ENCODE assay signal across 13 mouse cellular contexts in genomic region chr11:120615606-120616203, GRCm38 (mm10). TPM values are rescaled to one million over a fixed set of nuclear protein-coding genes. Genes with fewer than 3 reads are reported as not detected.
DNase-seq lines count a peak whose midpoint lies in the region; ATAC-seq and TF ChIP-seq lines count a peak whose summit lies in the region.
"Had no signal": no experiment of that assay in that cellular context is flagged by ENCODE, and none has a peak within 500 bp of the region (broad histone marks: within the 10 kb centered on the region; RNA-seq: fewer than 3 reads in every experiment).

No protein-coding gene starts in this region.

- peaks cover 87% of the 10 kb centered on the region for H3K36me3 ChIP-seq in erythroblast, embryonic 14.5 days (ENCODE audit: control insufficient read depth)
- H3K36me3 ChIP-seq in midbrain, embryonic 13.5 days, result peaks cover 72% of the 10 kb centered on the region
- H3K36me3 ChIP-seq in midbrain, embryonic 15.5 days (replicated peaks), result peaks cover 23% of the 10 kb centered on the region
- H3K36me3 ChIP-seq in intestine, postnatal 0 days (ENCODE audit: control insufficient read depth, insufficient read depth), result peaks cover 67% of the 10 kb centered on the region
- H3K36me3 ChIP-seq in neural tube, embryonic 15.5 days, result peaks cover 61% of the 10 kb centered on the region

- DNase-seq in adipocyte (ENCODE audit: low spot score), result no peak
- no peak for DNase-seq in embryo, embryonic 9.5 days (ENCODE audit: extremely low spot score)
- DNase-seq: heart, adult 2 months; kidney, adult 18-20 months had no signal

- no peak overlapping the region for H3K27ac ChIP-seq in midbrain, embryonic 13.5 days
- H3K27ac ChIP-seq in midbrain, embryonic 15.5 days, result no peak overlapping the region
- peak overlapping the region; percentile 98 for H3K27ac ChIP-seq in intestine, postnatal 0 days (ENCODE audit: low read depth, low read length)
- H3K27ac ChIP-seq in neural tube, embryonic 15.5 days (replicated peaks), result no peak overlapping the region
- H3K27ac ChIP-seq: embryonic facial prominence, embryonic 15.5 days; heart, adult 2 months; left cerebral cortex, adult 2 months had no signal

- TF ChIP-seq CTCF in intestine, postnatal 0 days (IDR thresholded peaks at IDR 0.05; ENCODE audit: low read depth), result no peak

- ATAC-seq in erythroblast, adult 5-6 weeks (replicated peaks; ENCODE audit: low FRiP score, poor library complexity, severe bottlenecking), result no peak
- no peak for ATAC-seq in midbrain, embryonic 13.5 days
- ATAC-seq in midbrain, embryonic 15.5 days (replicated peaks), result no peak
- peak; percentile 25 for ATAC-seq in intestine, postnatal 0 days
- ATAC-seq in neural tube, embryonic 15.5 days (ENCODE audit: low FRiP score), result no peak

- no peak overlapping the region; the same call in 1 of the 2 replicates for H3K9ac ChIP-seq in midbrain, embryonic 13.5 days (replicated peaks)
- no peak overlapping the region for H3K9ac ChIP-seq in midbrain, embryonic 15.5 days
- H3K9ac ChIP-seq in intestine, postnatal 0 days (ENCODE audit: low read depth, low read length), result peak overlapping the region; percentile 45
- no peak overlapping the region for H3K9ac ChIP-seq in neural tube, embryonic 15.5 days (replicated peaks)
- H3K9ac ChIP-seq: embryonic facial prominence, embryonic 15.5 days had no signal

- H3K4me1 ChIP-seq in erythroblast, embryonic 14.5 days (ENCODE audit: control insufficient read depth), result peaks cover 52% of the 10 kb centered on the region
- peaks cover 26% of the 10 kb centered on the region for H3K4me1 ChIP-seq in midbrain, embryonic 13.5 days (replicated peaks)
- H3K4me1 ChIP-seq in midbrain, embryonic 15.5 days, result peaks cover 24% of the 10 kb centered on the region
- peaks cover 6% of the 10 kb centered on the region; the same call in 1 of the 2 replicates for H3K4me1 ChIP-seq in intestine, postnatal 0 days (replicated peaks; ENCODE audit: control insufficient read depth, insufficient read depth, low read length)
- H3K4me1 ChIP-seq in neural tube, embryonic 15.5 days, result peaks cover 27% of the 10 kb centered on the region

- 0 out of 2 replicates have a peak overlapping the region, but pooled peaks have one; percentile 71 for H3K4me2 ChIP-seq in midbrain, embryonic 13.5 days (replicated peaks)
- H3K4me2 ChIP-seq in midbrain, embryonic 15.5 days, result no peak overlapping the region
- H3K4me2 ChIP-seq in intestine, postnatal 0 days (replicated peaks; ENCODE audit: low read depth), result peak overlapping the region; percentile 84
- H3K4me2 ChIP-seq in neural tube, embryonic 15.5 days, result peak overlapping the region; percentile 82

- H3K4me3 ChIP-seq in erythroblast, embryonic 14.5 days (replicated peaks), result peak overlapping the region; percentile 3
- no peak overlapping the region for H3K4me3 ChIP-seq in midbrain, embryonic 13.5 days (replicated peaks)
- no peak overlapping the region for H3K4me3 ChIP-seq in midbrain, embryonic 15.5 days
- 0 out of 2 replicates have a peak overlapping the region, but pooled peaks have one; percentile 20 for H3K4me3 ChIP-seq in intestine, postnatal 0 days (ENCODE audit: low read depth, low read length)
- no peak overlapping the region for H3K4me3 ChIP-seq in neural tube, embryonic 15.5 days (replicated peaks)
- H3K4me3 ChIP-seq: heart, adult 2 months had no signal

- H3K9me3 ChIP-seq in erythroblast, embryonic 14.5 days (ENCODE audit: control insufficient read depth, low read length), result no peaks in the 10 kb centered on the region
- no peaks in the 10 kb centered on the region for H3K9me3 ChIP-seq in midbrain, embryonic 13.5 days
- no peaks in the 10 kb centered on the region for H3K9me3 ChIP-seq in midbrain, embryonic 15.5 days
- H3K9me3 ChIP-seq in intestine, postnatal 0 days (ENCODE audit: control insufficient read depth), result no peaks in the 10 kb centered on the region
- H3K9me3 ChIP-seq in neural tube, embryonic 15.5 days (replicated peaks), result no peaks in the 10 kb centered on the region
- H3K9me3 ChIP-seq: embryonic facial prominence, embryonic 15.5 days had no signal

- 90% methylated on average over 11 of the region's 11 CpGs for WGBS in midbrain, embryonic 13.5 days
- WGBS in midbrain, embryonic 15.5 days, result 89% methylated on average over 11 of the region's 11 CpGs
- 58% methylated on average over 11 of the region's 11 CpGs for WGBS in intestine, postnatal 0 days
- WGBS in neural tube, embryonic 15.5 days, result 92% methylated on average over 11 of the region's 11 CpGs

- H3K27me3 ChIP-seq in erythroblast, embryonic 14.5 days (ENCODE audit: control insufficient read depth), result no peaks in the 10 kb centered on the region
- no peaks in the 10 kb centered on the region for H3K27me3 ChIP-seq in midbrain, embryonic 13.5 days
- H3K27me3 ChIP-seq in midbrain, embryonic 15.5 days (replicated peaks), result no peaks in the 10 kb centered on the region
- no peaks in the 10 kb centered on the region for H3K27me3 ChIP-seq in intestine, postnatal 0 days (replicated peaks; ENCODE audit: control insufficient read depth, insufficient read depth, low read length)
- no peaks in the 10 kb centered on the region for H3K27me3 ChIP-seq in neural tube, embryonic 15.5 days (replicated peaks)
- H3K27me3 ChIP-seq: embryonic facial prominence, embryonic 15.5 days had no signal

RNA-seq across cellular contexts. Expression of gene Pcyt2, which starts 2.0 kb away (rescaled TPM):
- 9.6 and 12.2 TPM in 2 replicates for polyA plus RNA-seq in erythroblast, embryonic 14.5 days (2012)
- total RNA-seq in erythroblast, adult 5-6 weeks (2015; ENCODE audit: low replicate concordance), result 7.7 and 20.7 TPM in 2 replicates
- total RNA-seq in erythroblast, adult 5-6 weeks (2017; ENCODE audit: low replicate concordance), result 19.8 and 39.8 TPM in 2 replicates
- 167 TPM in 2 replicates for polyA plus RNA-seq in midbrain, embryonic 13.5 days (2015; fragmentation: Nextera tagmentation; extraction: Ambion mirVana)
- polyA plus RNA-seq in midbrain, embryonic 15.5 days (2015; fragmentation: Nextera tagmentation; extraction: Ambion mirVana), result 222 and 233 TPM in 2 replicates
- polyA plus RNA-seq in intestine, postnatal 0 days (2015; fragmentation: Nextera tagmentation; extraction: Ambion mirVana), result 320 and 378 TPM in 2 replicates
- polyA plus RNA-seq in neural tube, embryonic 15.5 days (2015; fragmentation: Nextera tagmentation; extraction: Ambion mirVana), result 224 and 248 TPM in 2 replicates

RNA-seq across cellular contexts. Expression of gene Npb, which starts 7.4 kb away (rescaled TPM):
- polyA plus RNA-seq in erythroblast, embryonic 14.5 days (2012), result 0.46 TPM in 1 of 2 replicates, not detected in the other
- not detected in 2 replicates for total RNA-seq in erythroblast, adult 5-6 weeks (2015; ENCODE audit: low replicate concordance)
- total RNA-seq in erythroblast, adult 5-6 weeks (2017; ENCODE audit: low replicate concordance), result not detected in 2 replicates
- 0.54 and 0.95 TPM in 2 replicates for polyA plus RNA-seq in midbrain, embryonic 13.5 days (2015; fragmentation: Nextera tagmentation; extraction: Ambion mirVana)
- polyA plus RNA-seq in midbrain, embryonic 15.5 days (2015; fragmentation: Nextera tagmentation; extraction: Ambion mirVana), result 0.59 and 1.3 TPM in 2 replicates
- polyA plus RNA-seq in intestine, postnatal 0 days (2015; fragmentation: Nextera tagmentation; extraction: Ambion mirVana), result 3.4 and 3.5 TPM in 2 replicates
- polyA plus RNA-seq in neural tube, embryonic 15.5 days (2015; fragmentation: Nextera tagmentation; extraction: Ambion mirVana), result 0.86 and 3.2 TPM in 2 replicates
- total RNA-seq: heart, adult 2 months had no signal
- polyA plus RNA-seq: C2C12; heart, adult 2 months had no signal

RNA-seq across cellular contexts. Expression of gene Sirt7, which starts 9.3 kb away (rescaled TPM):
- 19.3 and 22.9 TPM in 2 replicates for polyA plus RNA-seq in erythroblast, embryonic 14.5 days (2012)
- total RNA-seq in erythroblast, adult 5-6 weeks (2015; ENCODE audit: low replicate concordance), result 21.9 and 26.1 TPM in 2 replicates
- 48.8 and 52.1 TPM in 2 replicates for total RNA-seq in erythroblast, adult 5-6 weeks (2017; ENCODE audit: low replicate concordance)
- 42.7 and 51.3 TPM in 2 replicates for polyA plus RNA-seq in midbrain, embryonic 13.5 days (2015; fragmentation: Nextera tagmentation; extraction: Ambion mirVana)
- polyA plus RNA-seq in midbrain, embryonic 15.5 days (2015; fragmentation: Nextera tagmentation; extraction: Ambion mirVana), result 45.8 and 48.2 TPM in 2 replicates
- 73.1 and 77.7 TPM in 2 replicates for polyA plus RNA-seq in intestine, postnatal 0 days (2015; fragmentation: Nextera tagmentation; extraction: Ambion mirVana)
- polyA plus RNA-seq in neural tube, embryonic 15.5 days (2015; fragmentation: Nextera tagmentation; extraction: Ambion mirVana), result 43.2 and 45.1 TPM in 2 replicates

RNA-seq across cellular contexts. Expression of gene Anapc11, which starts 17.5 kb away (rescaled TPM):
- 12.9 and 19.1 TPM in 2 replicates for polyA plus RNA-seq in erythroblast, embryonic 14.5 days (2012)
- 15.0 and 16.9 TPM in 2 replicates for total RNA-seq in erythroblast, adult 5-6 weeks (2015; ENCODE audit: low replicate concordance)
- 0.56 and 6.5 TPM in 2 replicates for total RNA-seq in erythroblast, adult 5-6 weeks (2017; ENCODE audit: low replicate concordance)
- polyA plus RNA-seq in midbrain, embryonic 13.5 days (2015; fragmentation: Nextera tagmentation; extraction: Ambion mirVana), result 180 and 183 TPM in 2 replicates
- polyA plus RNA-seq in midbrain, embryonic 15.5 days (2015; fragmentation: Nextera tagmentation; extraction: Ambion mirVana), result 200 and 205 TPM in 2 replicates
- 107 and 108 TPM in 2 replicates for polyA plus RNA-seq in intestine, postnatal 0 days (2015; fragmentation: Nextera tagmentation; extraction: Ambion mirVana)
- polyA plus RNA-seq in neural tube, embryonic 15.5 days (2015; fragmentation: Nextera tagmentation; extraction: Ambion mirVana), result 206 and 208 TPM in 2 replicates

RNA-seq across cellular contexts. Expression of gene Alyref, which starts 17.5 kb away (rescaled TPM):
- 56.7 and 59.1 TPM in 2 replicates for polyA plus RNA-seq in erythroblast, embryonic 14.5 days (2012)
- total RNA-seq in erythroblast, adult 5-6 weeks (2015; ENCODE audit: low replicate concordance), result 60.6 and 67.8 TPM in 2 replicates
- 86.1 and 86.4 TPM in 2 replicates for total RNA-seq in erythroblast, adult 5-6 weeks (2017; ENCODE audit: low replicate concordance)
- polyA plus RNA-seq in midbrain, embryonic 13.5 days (2015; fragmentation: Nextera tagmentation; extraction: Ambion mirVana), result 303 and 358 TPM in 2 replicates
- polyA plus RNA-seq in midbrain, embryonic 15.5 days (2015; fragmentation: Nextera tagmentation; extraction: Ambion mirVana), result 225 and 233 TPM in 2 replicates
- polyA plus RNA-seq in intestine, postnatal 0 days (2015; fragmentation: Nextera tagmentation; extraction: Ambion mirVana), result 209 and 226 TPM in 2 replicates
- 219 and 265 TPM in 2 replicates for polyA plus RNA-seq in neural tube, embryonic 15.5 days (2015; fragmentation: Nextera tagmentation; extraction: Ambion mirVana)

Comparison
In these comparisons a context has a peak if more than half of its experiments do, and no peak if none do; other contexts are left out.
1. H3K4me3 ChIP-seq: peak in erythroblast, embryonic 14.5 days (single experiment) and intestine, postnatal 0 days (single experiment); none in midbrain, embryonic 13.5 days (single experiment), midbrain, embryonic 15.5 days (single experiment) and neural tube, embryonic 15.5 days (single experiment).
2. RNA of gene Pcyt2, which starts 2.0 kb away (polyA plus RNA-seq): 320 to 378 TPM in intestine, postnatal 0 days, 224 to 248 TPM in neural tube, embryonic 15.5 days, 222 to 233 TPM in midbrain, embryonic 15.5 days and 167 TPM in midbrain, embryonic 13.5 days; 9.6 to 12.2 TPM in erythroblast, embryonic 14.5 days; every median in the first group is over 10 times any median in the second.